ENCODE assay signal across 11 mouse cellular contexts in the genomic region with DNA sequence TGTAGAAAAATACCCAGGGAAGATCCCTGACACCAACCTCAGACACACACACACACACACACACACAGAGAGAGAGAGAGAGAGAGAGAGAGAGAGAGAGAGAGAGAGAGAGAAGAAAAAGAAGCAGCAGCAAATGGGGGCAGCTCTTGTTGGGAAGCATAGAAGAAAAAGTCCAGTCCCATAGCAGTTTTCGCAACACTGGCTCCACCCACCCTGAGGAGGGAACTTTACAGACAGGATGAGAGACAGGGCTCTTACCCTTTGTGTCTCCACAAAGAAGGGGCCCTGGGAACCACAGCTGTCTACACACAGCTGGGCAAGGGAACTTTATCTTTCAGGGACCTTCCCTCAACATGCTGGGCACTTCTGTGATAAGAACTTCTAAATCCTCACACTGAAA.
A peak's percentile ranks its signal among the peaks of the same experiment; 100 is the strongest.
DNase-seq lines count a peak whose midpoint lies in the region; ATAC-seq lines count a peak whose summit lies in the region.
"Had no signal": no experiment of that assay in that cellular context is flagged by ENCODE, and none has a peak within 500 bp of the region (broad histone marks: within the 10 kb centered on the region; RNA-seq: fewer than 3 reads in every experiment).

No protein-coding gene starts in this region.

- no peaks in the 10 kb centered on the region for H3K9me3 ChIP-seq in midbrain, embryonic 12.5 days
- no peaks in the 10 kb centered on the region for H3K9me3 ChIP-seq in midbrain, embryonic 15.5 days
- no peaks in the 10 kb centered on the region for H3K9me3 ChIP-seq in stomach, embryonic 14.5 days (ENCODE audit: control insufficient read depth, low read depth, low read length)

- 76% methylated on average over 1 of the region's 1 CpGs for WGBS in midbrain, embryonic 12.5 days
- 84% methylated on average over 1 of the region's 1 CpGs for WGBS in midbrain, embryonic 15.5 days
- 48% methylated on average over 1 of the region's 1 CpGs for WGBS in stomach, embryonic 14.5 days

- H3K9ac ChIP-seq in midbrain, embryonic 12.5 days (replicated peaks) = no peak overlapping the region
- no peak overlapping the region for H3K9ac ChIP-seq in midbrain, embryonic 15.5 days
- H3K9ac ChIP-seq in stomach, embryonic 14.5 days (replicated peaks; ENCODE audit: low read depth, low read length) = no peak overlapping the region

- H3K27ac ChIP-seq in midbrain, embryonic 12.5 days (replicated peaks) = 0 out of 2 replicates have a peak overlapping the region, but pooled peaks have one; percentile 5
- no peak overlapping the region for H3K27ac ChIP-seq in midbrain, embryonic 15.5 days
- H3K27ac ChIP-seq in stomach, embryonic 14.5 days (ENCODE audit: low read length) = peak overlapping the region; percentile 44; the same call in 1 of the 2 replicates
- H3K27ac ChIP-seq: heart, adult 2 months had no signal

- no peak for ATAC-seq in midbrain, embryonic 12.5 days (ENCODE audit: low FRiP score, low read depth)
- ATAC-seq in midbrain, embryonic 15.5 days (replicated peaks) = no peak
- peak; percentile 71 for ATAC-seq in granulocyte monocyte progenitor cell, adult 5-6 weeks (replicated peaks; ENCODE audit: poor library complexity, severe bottlenecking)
- no peak for ATAC-seq in stomach, embryonic 14.5 days (ENCODE audit: insufficient number of reproducible peaks, insufficient read depth, low FRiP score, low read depth)
- ATAC-seq in CD4-positive, CD25-positive, alpha-beta regulatory T cell, adult 4 months = no peak
- ATAC-seq: inflammation-experienced regulatory T-cells, adult 6 months had no signal

- no peaks in the 10 kb centered on the region for H3K27me3 ChIP-seq in midbrain, embryonic 12.5 days
- no peaks in the 10 kb centered on the region for H3K27me3 ChIP-seq in midbrain, embryonic 15.5 days (replicated peaks)
- no peaks in the 10 kb centered on the region for H3K27me3 ChIP-seq in stomach, embryonic 14.5 days (ENCODE audit: control insufficient read depth, insufficient read depth, low read length)

- DNase-seq in kidney, postnatal 14 days = no peak
- DNase-seq in right cerebral cortex, postnatal 36 days (ENCODE audit: low spot score in 2 of 2) = no peak
- DNase-seq: heart, adult 2 months; kidney, postnatal 25 days; midbrain, embryonic 14.5 days had no signal

- H3K36me3 ChIP-seq in midbrain, embryonic 12.5 days = no peaks in the 10 kb centered on the region
- H3K36me3 ChIP-seq in midbrain, embryonic 15.5 days (replicated peaks) = no peaks in the 10 kb centered on the region
- no peaks in the 10 kb centered on the region; the same call in 1 of the 2 replicates for H3K36me3 ChIP-seq in stomach, embryonic 14.5 days (ENCODE audit: control insufficient read depth, insufficient read depth, low read length)

- peaks cover 5% of the 10 kb centered on the region; the same call in 1 of the 2 replicates for H3K4me1 ChIP-seq in midbrain, embryonic 12.5 days
- H3K4me1 ChIP-seq in midbrain, embryonic 15.5 days = peaks cover 7% of the 10 kb centered on the region
- peaks cover 2% of the 10 kb centered on the region for H3K4me1 ChIP-seq in stomach, embryonic 14.5 days (ENCODE audit: control insufficient read depth, insufficient read depth, low read length)

- no peak overlapping the region for H3K4me2 ChIP-seq in midbrain, embryonic 12.5 days (replicated peaks)
- H3K4me2 ChIP-seq in midbrain, embryonic 15.5 days = no peak overlapping the region
- no peak overlapping the region for H3K4me2 ChIP-seq in stomach, embryonic 14.5 days (replicated peaks; ENCODE audit: low read depth, low read length)

- H3K4me3 ChIP-seq in midbrain, embryonic 12.5 days = no peak overlapping the region
- H3K4me3 ChIP-seq in midbrain, embryonic 15.5 days = no peak overlapping the region
- no peak overlapping the region for H3K4me3 ChIP-seq in stomach, embryonic 14.5 days (ENCODE audit: low read depth, low read length)
- H3K4me3 ChIP-seq: heart, adult 2 months had no signal
